Mouse (Mus musculus) heart, adult 8-10 months (tissue): Measurements from ENCODE around the gene Mrtfa. TPM values are rescaled to one million over a fixed set of nuclear protein-coding genes. Genes with fewer than 3 reads are reported as not detected.

Experiments
- DNase-seq: peaks from one replicate; pipeline ENCODE4 v3.0.0; 2022; ENCODE audit warnings: low spot score
- total RNA-seq, 4 experiments: library from RNA; stranded (reverse); gene quantifications; 2 replicates each; pipeline ENCODE4 v1.2.4; 2022

Mrtfa gene
- total RNA-seq, 4 experiments from 2014 or later, result 5.4 to 7.4 (median 6.7) TPM

DNA sequence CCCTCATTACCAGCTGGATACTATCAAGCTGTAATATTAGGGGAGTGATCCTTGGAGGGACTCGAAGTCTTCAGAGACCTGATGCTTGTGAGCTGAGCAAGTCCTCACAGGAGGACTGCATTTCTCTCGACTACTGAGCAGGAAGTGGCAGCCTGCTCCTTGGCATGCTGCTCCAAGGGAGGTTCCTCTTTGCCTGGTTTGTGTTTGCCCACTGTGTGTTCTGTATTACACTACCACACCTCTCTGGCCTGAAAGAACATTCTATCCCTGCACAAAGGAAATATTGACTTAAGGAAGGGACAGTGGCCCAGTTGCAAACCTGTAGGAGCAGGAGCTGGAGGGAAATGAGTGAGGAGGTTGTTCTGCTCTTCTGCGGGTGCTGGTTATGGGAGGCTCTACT lies 200.8 kb downstream of the Mrtfa start:
- DNase-seq, result no peak

DNA sequence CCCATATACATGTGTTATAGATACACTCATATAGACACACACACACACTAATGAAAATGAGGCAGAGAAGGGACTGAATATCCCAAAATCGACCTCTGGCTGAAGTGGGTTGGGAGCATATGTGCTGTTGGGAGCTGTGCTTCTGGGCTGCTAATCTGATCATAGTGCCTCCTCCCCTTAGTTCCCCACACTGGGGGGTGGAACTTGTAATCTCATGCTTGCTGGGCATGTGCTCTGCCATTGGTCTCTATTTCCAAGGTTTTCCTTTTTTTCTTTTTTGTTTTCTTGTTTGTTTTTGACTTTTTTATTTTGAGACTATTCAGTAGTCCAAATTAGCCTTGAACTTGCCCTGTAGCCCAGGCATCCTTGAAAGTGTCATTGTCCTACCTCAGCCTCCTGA lies 202.2 kb downstream of the Mrtfa start:
- DNase-seq, result no peak

DNA sequence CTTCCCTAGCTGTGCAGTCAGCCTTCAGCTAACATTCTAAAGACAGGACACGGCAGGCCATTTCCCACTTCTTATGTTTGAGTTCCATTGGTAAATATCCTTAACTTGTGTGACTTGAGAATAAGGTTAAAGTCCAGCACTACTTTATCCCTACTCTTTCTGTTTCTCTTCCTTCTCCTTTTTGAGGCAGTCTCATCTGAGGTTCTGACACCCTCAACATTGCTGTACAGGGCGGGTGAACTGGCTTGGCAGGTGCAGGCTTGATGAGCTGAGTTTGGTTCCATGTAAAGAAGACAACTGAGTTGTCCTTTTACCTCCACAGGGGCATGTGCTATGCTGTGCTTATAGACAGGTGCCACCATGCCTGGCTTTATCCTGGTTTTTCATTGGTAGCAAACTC lies 207.3 kb downstream of the Mrtfa start:
- no peak for DNase-seq

DNA sequence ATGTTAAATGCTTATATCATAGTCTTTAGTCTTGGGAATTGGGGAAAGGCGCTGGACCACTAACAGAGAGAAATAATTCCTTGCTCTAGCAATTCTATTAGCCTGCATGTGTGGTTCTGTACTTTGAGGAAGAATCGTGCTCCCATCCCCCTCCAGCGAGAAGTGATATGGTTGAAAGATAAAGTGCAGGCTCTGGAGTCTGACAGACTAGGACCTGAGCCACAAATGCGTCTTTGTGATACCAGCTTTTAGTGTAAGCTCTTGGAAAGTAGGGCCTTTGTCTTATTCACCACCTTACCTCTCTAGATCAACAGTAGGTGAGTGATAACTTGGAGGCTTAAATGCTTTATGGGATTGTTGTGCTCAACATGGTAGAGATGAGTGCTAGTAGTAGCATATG lies 209.4 kb downstream of the Mrtfa start:
- no peak for DNase-seq

DNA sequence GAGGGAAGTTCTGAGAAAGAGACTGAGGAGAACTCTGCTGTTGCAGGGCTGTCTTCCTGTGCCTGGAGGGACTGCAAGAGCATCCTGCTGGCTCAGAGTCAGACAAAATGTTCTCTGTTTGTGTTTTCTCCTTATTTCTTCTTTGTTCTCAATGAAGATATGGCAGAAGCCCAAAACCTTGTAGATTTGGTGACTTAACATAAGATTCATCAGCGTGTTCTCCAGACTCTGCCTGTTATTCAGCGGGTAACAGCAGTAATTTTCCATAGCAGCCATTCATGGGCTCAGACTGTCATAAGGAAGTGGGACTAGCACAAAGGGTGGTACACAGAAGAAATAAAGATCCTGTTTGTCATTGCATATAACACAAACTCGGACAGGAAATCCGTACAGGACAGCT lies 210.9 kb downstream of the Mrtfa start:
- no peak for DNase-seq

DNA sequence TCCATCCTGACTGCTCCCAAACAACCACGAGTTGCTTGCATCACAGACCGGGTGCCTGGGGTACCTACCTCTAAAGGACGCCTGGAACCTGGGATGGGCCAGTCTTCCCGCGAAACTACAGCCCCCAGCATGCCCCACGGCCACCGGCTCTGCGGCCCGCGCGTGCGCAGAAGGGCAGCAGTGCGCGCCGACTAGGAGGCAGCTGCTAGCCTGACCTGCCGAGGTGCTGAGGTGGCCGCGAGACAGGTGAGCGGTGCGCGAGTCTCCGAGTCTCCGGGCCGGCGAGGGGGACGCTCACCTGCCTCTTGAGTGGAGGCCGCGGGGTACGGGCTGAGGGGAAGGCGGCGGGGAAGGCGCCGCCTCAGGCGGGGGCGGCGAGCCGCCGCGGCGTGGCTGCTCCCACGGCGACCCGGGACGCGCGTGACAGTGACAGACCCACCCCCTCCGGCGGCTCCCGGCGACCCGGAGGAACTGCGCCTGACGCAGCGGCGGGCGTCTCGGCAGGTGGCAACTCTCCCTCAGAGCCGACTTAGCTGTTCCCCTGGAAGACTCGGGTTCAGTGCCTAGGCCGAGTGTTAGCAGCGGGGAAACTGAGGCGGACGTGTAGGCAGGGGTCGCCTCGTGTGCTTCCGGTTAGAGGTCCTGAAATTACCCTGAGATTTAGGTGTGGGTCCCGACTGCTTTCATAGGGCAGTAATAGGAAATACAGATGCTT lies 212.8 kb downstream of the Mrtfa start, which contains the start of gene Sgsm3:
Gene Sgsm3, plus strand, starts transcription at position 146 of the 715 bp plus-strand sequence.
- DNase-seq, result peak; percentile 73

DNA sequence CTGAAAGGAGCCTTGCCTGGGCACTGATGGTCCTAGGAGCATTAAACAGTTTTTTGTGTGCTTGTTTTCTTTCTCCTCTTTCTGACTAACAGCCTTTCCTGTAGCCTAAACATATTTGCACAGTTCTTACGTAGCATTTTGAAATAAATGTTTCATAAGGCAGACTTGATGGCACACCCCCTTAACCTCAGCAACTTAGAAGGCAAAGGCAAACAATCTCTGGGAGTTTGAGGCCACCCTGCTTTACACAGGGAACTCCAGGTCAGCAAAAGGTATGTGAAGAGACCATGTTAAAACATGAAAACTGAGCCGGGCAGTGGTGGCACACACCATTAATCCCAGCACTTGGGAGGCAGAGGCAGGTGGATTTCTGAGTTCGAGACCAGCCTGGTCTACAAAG lies 214.9 kb downstream of the Mrtfa start:
- no peak for DNase-seq

DNA sequence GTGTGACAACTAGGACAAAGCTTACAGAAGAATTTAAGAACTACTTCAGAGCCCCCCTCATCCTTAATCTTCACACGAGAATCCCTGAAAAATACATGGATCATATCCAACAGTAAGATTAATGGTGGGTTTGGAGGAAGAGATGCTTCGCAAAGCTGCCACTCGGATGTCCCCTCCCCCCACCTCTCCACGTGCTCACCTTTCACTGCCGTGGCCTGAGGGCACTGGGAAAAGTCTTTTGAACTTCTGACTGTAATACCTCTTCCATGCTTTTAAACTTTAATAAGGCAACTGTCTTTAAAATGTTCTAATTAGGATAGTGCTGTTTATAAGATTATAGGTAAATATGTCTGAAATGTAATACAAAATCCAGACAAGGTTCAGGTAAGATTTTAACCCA lies 216.2 kb downstream of the Mrtfa start:
- DNase-seq, result no peak

DNA sequence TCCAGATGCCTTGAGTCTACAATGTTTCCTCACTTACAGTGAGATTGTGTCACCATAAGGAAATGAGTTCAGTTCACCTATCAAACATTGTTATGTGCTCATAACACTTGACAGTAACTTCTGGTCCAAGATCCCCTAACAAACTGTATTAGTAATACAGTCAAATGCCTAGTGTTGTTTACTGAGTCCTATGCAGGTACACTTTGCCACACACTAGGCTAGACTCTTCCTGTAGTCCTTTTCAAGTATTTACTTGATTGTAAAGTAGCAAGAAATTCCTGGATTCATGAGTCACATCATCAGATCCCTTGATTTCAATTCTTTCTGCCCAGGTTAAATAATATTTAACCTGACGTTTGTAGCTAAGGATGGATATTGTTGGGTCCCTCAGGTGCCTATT lies 221.2 kb downstream of the Mrtfa start:
- DNase-seq, result no peak

Other genes with a start within 250 kb of the Mrtfa start
- 10 to 100 TPM; 73.6 to 84.8 (median 76.1) TPM for gene Adsl, start 242.3 kb downstream of the Mrtfa start, total RNA-seq
- 10 to 100 TPM; 11.0 to 14.6 (median 11.7) TPM for gene Sgsm3, start 213.0 kb downstream of the Mrtfa start, total RNA-seq
- gene Mchr1, start 44.7 kb upstream of the Mrtfa start, total RNA-seq, result not detected
- gene Slc25a17, start 170.1 kb upstream of the Mrtfa start, total RNA-seq, result 10 to 100 TPM; 11.7 to 13.5 (median 12.8) TPM
- gene St13, start 209.3 kb upstream of the Mrtfa start, total RNA-seq, result 100 to 1,000 TPM; 102 to 114 (median 104) TPM
- gene Xpnpep3, start 209.4 kb upstream of the Mrtfa start, total RNA-seq, result 10 to 100 TPM; 10.6 to 13.1 (median 12.0) TPM
- not detected for gene Dnajb7, start 217.5 kb upstream of the Mrtfa start, total RNA-seq